Mouse (Mus musculus): ENCODE measurements around the gene Svs3b.
"Not testable (repeated sequence)": the region's sequence is repeated elsewhere in the genome, so short reads cannot be mapped to it uniquely, and the experiment has no call there.

The Svs3b gene

GRCm38 (mm10) chr2:164256540-164256939, at the start of gene Svs3b:
Gene Svs3b (minus strand): TSS chr2:164256640.
- DNase-seq (ENCODE audit: extremely low read depth, low read depth, low spot score) = not testable (repeated sequence)

GRCm38 (mm10) chr2:164288968-164289367, 32.5 kb upstream of the Svs3b start, which contains the start of gene Svs3a:
Gene Svs3a (plus strand): TSS chr2:164289268.
- not testable (repeated sequence) for DNase-seq (ENCODE audit: extremely low read depth, low read depth, low spot score)

- DNase-seq (ENCODE audit: extremely low read depth, low read depth, low spot score) = no peak
Measured at GRCm38 (mm10) chr2:164278359-164278758, 21.9 kb upstream of the Svs3b start, which contains the start of gene Svs4. Gene Svs4 (minus strand): TSS chr2:164278459.

GRCm38 (mm10) chr2:164238366-164238765, 18.1 kb downstream of the Svs3b start, which contains the start of gene Svs2:
Gene Svs2 (minus strand): TSS chr2:164238466.
- DNase-seq (ENCODE audit: extremely low read depth, low read depth, low spot score) = no peak

- DNase-seq (ENCODE audit: extremely low read depth, low read depth, low spot score) = no peak
Measured at GRCm38 (mm10) chr2:164232671-164233070, 23.8 kb downstream of the Svs3b start.

GRCm38 (mm10) chr2:164228361-164229070, 27.9 kb downstream of the Svs3b start:
- no peak for DNase-seq (ENCODE audit: extremely low read depth, low read depth, low spot score)

- DNase-seq (ENCODE audit: extremely low read depth, low read depth, low spot score) = no peak
Measured at GRCm38 (mm10) chr2:164221522-164221921, 34.9 kb downstream of the Svs3b start, which contains the start of gene Wfdc15b. Gene Wfdc15b (minus strand): TSS chr2:164221660.

GRCm38 (mm10) chr2:164219295-164219694, 37.1 kb downstream of the Svs3b start:
- DNase-seq (ENCODE audit: extremely low read depth, low read depth, low spot score) = no peak

GRCm38 (mm10) chr2:164212711-164213110, 43.7 kb downstream of the Svs3b start:
- DNase-seq (ENCODE audit: extremely low read depth, low read depth, low spot score) = no peak

GRCm38 (mm10) chr2:164210892-164211291, 45.5 kb downstream of the Svs3b start:
- DNase-seq (ENCODE audit: extremely low read depth, low read depth, low spot score) = no peak

GRCm38 (mm10) chr2:164206676-164207075, 49.8 kb downstream of the Svs3b start:
- DNase-seq (ENCODE audit: extremely low read depth, low read depth, low spot score) = no peak

GRCm38 (mm10) chr2:164206011-164206410, 50.4 kb downstream of the Svs3b start:
- not testable (repeated sequence) for DNase-seq (ENCODE audit: extremely low read depth, low read depth, low spot score)

All from fat pad, adult 2 months (tissue).